Mouse (Mus musculus) small intestine, adult 10 weeks (tissue): ENCODE results near the gene Uspl1. TPM values are rescaled to one million over a fixed set of nuclear protein-coding genes. Genes with fewer than 3 reads are reported as not detected.

Source experiments
- polyA plus RNA-seq: library from polyadenylated mRNA; stranded (reverse); fragments of 350-450 nt; fragmentation: Illumina TruSeq; extraction: RNeasy Lipid Tissue Mini Kit (QIAGEN cat#74804); gene quantifications from one replicate; pipeline ENCODE4 v1.2.3, GENCODE M21; 2014; ENCODE audit warnings: low replicate concordance

Gene Uspl1
- polyA plus RNA-seq = 16.6 TPM

DNA sequence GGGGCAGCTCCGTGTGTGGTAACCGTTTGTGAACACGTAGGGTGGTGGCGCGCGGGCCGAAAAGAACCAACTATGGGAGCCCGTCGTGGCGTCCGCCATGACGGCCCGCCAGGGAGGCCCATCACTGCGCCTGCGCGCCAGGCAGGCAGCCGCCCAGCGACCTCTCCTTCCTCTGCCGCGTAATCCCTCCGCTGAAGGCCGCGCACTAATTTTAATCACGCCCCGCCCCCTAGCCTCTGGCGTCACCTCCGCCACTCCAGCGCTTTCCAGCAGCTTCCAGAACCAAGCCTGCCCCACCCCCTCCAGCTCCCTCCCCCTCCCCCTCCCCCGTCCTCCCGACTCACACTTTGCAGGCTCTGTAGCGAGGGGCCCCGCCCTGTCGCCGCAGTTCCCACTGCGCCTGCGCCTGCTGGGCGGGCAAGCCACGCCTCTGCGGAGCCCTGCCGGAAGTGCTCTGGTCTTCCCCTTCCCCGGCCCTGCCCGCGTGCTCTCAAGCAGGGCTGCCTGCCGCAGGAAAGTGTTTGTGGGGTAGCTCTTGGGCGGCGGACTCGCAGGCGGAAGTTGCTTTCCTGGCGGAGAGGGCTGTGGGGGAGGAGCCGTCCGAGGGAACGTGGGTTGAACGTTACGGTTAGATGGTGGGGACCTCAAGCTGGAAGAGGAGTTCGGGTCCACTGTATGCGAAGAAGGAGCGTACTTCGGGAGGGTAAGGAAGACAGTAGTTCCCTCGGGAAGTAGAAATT lies at the start of gene Uspl1, which contains the start of gene Hmgb1:
Uspl1 (plus strand) TSS at position 247 of the 740 bp plus-strand sequence.
Hmgb1 (minus strand) TSS at position 386 of the 740 bp plus-strand sequence.

DNA sequence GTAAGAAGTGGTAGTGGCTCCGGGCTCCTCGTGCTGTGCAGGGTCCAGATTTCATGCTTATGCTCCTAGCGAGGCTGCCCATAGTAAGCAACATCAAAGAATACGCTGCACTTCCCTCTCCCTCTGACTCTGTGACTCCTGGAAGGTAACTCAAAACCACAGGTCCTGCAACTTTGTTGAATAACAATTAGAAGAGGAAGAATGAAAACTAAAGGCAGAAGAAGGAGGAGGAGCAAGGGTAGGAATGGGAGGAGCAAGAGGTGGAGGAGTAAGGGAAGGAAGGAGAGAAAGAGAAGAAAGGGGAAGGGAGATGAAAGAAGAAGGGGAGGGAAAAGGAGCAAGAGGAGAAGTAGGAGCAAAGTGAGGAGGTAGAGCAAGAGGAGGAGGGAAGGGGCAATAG lies 80.3 kb downstream of the Uspl1 start, which contains the start of gene Alox5ap:
Alox5ap (plus strand) TSS at position 363 of the 400 bp plus-strand sequence.

Other genes starting within 250 kb of the Uspl1 start
- gene Gm42791, start 189.2 kb upstream of the Uspl1 start, polyA plus RNA-seq = not detected
- gene Hmgb1, start 139 bp downstream of the Uspl1 start, polyA plus RNA-seq = 725 TPM
- 1.6 TPM for gene Alox5ap, start 80.4 kb downstream of the Uspl1 start, polyA plus RNA-seq
- 2.2 TPM for gene Medag, start 227.4 kb downstream of the Uspl1 start, polyA plus RNA-seq